Mouse (Mus musculus) gastrocnemius, postnatal 36 days (tissue): ENCODE results near the gene Kcnk1. TPM values are rescaled to one million over a fixed set of nuclear protein-coding genes. Genes with fewer than 3 reads are reported as not detected.

Source experiments
- DNase-seq, 2 experiments: peaks; one replicate each; pipeline ENCODE4 v3.0.0; 2022
- intact Hi-C: fragments of 180-260 bp; cut with DNase I; formaldehyde crosslinking; loops from one replicate; pipeline ENCODE4 v1.15.1; 2025
- total RNA-seq, 2 experiments: library from RNA; stranded (reverse); gene quantifications; 2 replicates each; pipeline ENCODE4 v1.2.3; 2021

The Kcnk1 gene
- total RNA-seq, 2 experiments from 2014 or later: 0.46 to 0.69 TPM

DNA sequence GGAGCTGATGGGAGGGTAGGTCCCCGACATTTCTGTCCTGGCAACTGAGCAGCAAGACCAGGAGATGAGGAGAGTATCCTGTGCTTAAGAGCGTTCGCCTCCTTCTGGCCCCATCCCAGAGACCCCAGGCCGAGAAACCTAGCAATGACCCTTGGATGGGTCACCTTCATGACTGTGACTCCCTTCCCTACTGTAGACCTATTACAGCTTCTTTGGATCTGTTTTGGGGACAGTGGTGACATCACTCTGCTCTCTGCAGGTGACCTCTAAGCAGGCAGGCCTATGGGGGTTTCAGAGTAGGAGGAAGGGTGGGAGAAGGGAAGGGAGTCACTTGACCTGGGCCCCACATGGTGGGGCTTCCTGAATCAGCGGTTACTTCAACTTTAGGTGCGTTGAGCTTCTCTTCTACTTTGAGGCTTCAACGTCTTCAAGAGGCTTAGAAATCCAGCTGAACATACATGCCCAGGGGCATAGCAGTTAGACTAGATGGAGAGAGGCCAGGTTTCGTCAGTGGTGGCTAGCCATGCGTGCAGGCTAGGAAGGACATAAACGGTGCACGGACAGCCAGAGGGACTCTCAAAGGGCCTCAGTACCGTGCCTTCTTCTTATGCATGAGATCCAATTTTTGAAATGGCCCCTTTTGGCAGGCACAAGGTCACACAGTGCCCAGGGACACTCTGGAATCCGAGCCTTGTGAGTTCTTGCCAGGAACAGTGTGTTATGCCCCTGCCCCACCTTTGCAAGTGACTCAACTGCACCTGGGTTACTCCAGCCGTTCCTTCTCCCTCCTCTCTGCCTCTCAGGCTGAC lies 1.3 kb downstream of the Kcnk1 start:
- no peak for DNase-seq
- intact Hi-C loops: no loop called here

DNA sequence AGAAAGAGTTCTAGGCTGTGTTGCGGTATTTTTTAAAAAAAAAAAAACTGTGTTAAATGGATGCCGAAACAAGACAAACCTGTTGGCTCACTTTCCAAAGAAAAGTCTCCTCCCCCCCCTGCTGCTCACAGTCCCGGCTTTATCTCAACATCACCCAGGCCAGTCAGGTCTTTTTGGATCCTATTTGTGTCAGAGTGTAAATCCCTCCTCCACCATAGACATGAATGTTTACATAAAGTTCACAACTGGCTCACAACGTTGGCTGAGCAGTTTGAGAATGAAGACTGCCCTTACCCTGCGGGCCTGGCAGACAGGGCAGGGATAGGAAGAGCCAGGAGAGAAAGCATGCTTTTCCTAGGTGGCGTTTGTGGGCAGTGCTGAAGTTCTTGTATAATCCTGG lies 2.0 kb downstream of the Kcnk1 start:
- DNase-seq: no peak
- intact Hi-C loops: no loop called here

DNA sequence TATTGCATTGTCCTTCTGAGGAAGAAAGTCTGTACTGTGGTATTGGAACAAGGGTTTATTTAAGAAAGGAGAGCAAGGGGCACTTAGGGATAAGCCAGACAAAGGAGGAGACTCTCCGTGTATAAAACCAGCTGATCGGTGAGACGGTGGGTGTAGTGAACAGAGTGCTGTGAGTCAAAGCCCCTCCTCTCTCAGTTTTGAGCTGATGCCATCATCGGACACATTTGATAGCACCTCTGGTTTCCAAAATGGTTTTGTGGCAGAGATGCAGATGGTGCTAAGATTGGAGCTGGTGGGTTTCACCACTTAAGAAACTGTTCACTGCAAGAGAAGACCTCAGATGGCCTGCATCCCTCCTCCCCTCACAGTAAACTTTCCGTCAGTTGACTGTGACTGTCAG lies 2.6 kb downstream of the Kcnk1 start:
- DNase-seq: no peak
- intact Hi-C loops: no loop called here

DNA sequence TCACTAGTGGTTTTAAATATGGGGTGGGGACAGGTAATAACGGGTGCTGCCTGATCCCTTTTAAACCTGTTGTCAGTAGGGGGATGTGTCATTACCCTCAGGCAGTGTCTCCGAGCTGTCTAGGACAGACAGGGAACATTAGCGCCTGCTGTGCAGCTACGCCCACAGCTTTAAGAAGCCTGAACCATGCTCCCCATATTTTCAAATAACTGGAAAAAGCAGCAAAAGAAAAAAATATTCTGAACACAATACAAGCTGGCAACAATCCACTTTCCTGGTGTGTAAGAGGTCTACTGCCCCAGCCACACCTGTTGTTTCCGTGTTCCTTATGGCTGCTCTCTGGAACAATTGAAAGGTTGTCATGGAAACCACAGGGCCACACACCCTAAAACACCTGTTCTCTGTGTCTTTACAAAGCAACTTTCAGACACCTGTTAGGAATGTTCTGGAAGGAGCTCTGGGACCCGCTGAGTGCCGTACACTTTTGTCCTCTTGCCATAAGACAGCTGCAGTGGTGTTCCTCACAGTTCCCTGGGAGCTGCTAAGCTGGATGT lies 4.9 kb downstream of the Kcnk1 start:
- intact Hi-C loops: no loop called here
- no peak for DNase-seq

DNA sequence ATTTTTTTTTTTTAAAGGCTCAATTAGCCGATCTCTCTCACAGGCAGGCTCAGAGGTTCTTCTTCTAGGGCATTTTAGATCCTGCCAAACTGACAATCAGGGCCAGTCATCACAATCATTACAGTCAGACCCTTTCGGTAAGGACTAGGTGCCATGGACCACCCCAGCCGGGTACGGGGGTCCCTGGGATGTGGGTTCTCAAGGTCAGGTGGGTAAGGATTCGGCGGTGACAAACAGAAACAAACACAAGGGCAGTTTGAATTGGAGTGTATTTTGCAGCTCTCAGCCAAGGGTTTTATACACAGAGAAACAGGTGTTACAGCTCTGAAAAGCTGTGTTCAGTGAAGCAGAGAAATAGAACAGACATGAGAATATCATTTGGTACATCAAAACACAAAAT lies 8.6 kb downstream of the Kcnk1 start:
- no peak for DNase-seq
- intact Hi-C loops: no loop called here

DNA sequence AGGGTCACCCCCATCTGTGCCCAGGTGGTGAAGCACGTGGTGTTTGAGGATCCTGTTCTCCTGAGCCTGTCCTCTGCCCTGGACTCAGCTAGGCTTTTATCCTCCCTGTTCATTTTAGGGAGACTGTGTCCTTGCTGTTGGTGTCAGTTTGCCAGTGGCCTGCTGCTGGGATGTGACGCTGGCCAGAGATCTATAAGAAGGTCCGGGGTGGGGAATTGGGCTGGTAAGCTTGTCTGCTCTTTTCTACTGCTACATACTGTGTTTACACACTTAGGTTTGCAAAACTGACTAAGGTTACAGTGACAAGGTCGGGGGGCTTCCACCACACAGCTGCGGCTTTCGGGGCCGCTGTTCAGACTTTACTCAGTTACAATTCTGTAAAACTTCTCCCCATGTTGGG lies 10.0 kb downstream of the Kcnk1 start:
- intact Hi-C loops: no loop called here

DNA sequence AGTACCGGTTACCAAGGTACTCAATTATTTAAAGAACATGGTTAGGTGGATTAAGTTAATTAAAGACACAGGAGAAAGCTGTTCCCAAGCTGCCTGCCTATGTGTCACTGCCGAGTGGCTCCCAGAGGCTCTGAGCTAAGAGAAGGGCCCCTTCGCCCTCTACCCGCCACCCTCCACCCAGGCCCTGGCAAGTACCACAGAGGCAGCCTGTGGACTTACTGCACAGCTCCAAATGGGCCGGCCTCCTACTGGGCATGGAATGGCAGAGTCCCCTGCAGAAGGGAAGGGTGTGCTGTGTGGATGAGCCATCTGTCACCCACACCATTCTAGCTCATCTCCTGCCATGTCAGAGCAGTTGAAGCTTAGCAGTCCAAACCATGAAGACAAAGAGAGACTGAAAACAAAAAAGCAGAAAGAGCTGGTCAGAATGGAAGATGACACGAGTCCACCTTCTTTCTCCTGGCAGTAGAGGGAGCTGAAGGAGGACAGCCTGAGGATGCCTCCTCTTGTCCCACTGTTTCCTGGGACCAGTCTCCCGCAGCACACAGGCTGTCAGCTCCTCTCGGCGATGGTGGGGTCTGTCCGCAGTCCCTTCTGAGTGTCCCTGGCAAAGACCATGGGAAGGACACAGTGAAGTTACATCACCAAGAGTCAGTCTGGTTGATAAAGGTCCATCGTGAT lies 11.5 kb downstream of the Kcnk1 start:
- DNase-seq: no peak
- intact Hi-C loops: no loop called here

More for the DNA sequence above, 10.0 kb downstream of the Kcnk1 start:
- DNase-seq: no peak

DNA sequence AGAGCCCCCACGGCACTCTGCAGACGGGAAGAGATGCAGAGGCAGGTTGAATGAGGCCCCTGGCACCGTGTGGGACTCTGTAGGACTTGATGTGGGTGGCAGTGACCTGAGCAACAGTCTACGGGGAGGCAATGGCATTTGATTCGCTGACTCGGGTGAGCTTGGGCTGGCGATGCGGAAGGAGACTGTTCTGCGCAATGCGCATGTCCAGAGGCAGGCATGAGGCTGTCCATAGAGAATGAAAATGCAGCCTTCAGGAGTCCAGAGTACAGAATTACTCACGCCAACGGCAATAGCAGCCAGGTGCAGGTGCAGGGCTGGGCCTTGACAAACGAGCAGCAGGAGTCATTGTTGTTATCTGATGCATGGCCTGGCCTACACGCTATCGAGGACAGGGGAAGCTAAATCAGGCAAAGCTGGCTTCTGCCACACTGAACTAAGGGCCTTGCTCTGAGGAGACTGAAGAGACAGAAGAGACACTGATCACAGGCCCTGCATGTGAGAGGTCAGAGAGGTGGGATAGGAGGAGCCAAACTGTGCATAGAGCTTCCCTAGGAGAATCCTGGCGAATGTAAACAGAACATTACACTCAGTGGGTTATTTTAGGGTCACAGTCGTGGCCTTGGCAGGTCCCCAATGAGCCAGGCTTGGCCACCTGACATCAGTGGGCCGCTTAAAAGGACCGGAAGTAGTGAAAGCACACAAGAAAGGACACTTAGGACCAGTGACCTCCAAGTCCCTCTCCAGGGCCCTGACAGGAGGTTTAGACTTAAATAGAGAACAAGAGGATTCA lies 12.8 kb downstream of the Kcnk1 start:
- intact Hi-C loops: no loop called here
- DNase-seq: no peak

DNA sequence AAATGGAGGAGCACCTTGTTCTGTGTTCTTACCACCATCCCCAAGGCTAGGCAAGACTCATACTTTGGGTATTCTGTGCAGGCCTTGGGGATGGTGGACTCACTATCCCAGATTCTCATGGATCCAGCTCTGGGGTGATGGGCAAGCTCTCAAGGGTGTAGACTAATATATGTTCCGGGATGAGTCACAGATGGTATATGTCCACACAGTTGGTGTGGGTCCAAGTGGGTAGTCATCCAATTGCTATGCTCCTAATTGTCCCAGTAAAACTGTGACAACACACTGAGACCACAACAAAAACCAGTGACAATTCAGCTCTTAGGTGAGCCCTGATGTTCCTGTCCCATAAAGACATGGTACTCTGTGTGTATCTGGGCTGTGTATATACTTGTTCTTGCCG lies 14.0 kb downstream of the Kcnk1 start:
- DNase-seq: no peak
- intact Hi-C loops: no loop called here

DNA sequence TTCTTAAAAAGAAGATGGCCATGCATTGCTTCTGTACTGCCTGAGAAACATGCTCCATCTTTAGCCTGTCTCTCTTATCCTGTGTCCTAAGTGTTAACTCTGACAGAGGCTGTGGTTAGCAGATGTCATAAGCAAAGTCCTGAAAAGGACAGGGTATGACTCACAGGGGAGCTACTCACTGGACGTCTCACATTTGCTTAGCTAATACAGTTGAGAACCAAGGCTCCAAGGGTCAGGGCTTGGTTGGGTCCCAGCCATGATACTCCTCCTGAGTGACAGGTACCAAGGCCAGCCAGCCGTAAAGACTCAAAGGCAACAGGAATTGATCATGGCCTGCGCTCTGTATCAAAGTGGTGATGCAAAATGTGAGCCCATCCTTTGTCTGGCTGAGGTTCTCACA lies 15.9 kb downstream of the Kcnk1 start:
- DNase-seq: no peak
- intact Hi-C loops: no loop called here

DNA sequence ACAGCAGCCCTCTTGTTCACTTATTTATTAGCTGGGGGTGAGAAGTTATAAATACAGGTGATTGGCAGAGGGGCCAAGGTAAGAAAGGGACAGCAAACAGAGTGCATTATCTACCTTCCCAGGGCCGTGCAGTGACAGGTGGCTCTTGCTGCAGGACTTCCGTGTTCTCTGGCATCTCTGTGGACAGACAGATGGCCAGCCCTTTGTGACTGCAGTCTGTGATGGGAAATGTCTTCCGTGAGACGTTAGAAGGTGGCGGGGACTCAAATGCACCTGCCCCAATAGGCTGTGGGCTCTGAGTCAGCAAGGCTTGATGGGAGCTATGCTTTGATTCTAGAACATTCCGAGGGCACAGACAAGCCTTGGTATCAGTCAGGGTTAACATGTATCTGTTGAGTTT lies 17.4 kb downstream of the Kcnk1 start:
- DNase-seq: no peak
- intact Hi-C loops: no loop called here

DNA sequence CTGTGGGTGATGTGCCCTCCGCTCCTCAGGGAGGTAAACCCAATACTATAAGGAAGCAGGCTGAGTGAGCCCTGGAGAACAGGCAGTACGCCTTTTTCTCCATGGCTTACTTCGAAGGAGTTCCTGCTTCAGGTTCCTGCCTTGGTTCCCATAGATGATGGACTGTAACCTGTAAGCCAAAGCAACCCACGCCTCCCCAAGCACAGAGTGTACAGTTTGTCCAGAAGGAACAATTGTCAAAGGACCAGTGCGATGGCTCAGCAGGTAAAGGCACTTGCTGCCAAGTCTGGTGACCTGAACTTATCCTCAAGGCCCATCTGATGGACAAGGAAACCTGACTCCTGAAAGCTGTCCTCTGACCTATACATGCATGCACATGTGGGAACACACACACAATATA lies 18.7 kb downstream of the Kcnk1 start:
- intact Hi-C loops: no loop called here
- no peak for DNase-seq

DNA sequence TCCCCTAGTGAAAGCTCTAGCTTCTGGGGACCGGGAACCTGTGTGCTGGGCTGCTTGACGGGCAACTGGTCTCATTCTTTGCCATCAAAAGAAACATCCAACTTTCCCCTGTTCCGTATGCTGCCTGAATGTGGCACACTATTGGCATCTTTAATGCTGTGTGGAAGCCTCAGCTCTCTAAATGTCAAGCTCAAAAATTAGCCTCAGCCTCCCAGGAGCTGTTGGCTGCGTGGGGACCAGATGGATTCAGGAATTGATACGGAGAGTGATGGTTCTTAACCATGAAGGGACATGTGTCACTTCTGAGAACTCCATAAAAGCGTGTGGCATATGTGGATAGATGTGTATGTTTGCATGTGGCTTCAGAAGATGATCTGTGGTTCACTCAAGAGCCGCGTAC lies 27.0 kb downstream of the Kcnk1 start:
- no peak for DNase-seq
- intact Hi-C loops: no loop called here

DNA sequence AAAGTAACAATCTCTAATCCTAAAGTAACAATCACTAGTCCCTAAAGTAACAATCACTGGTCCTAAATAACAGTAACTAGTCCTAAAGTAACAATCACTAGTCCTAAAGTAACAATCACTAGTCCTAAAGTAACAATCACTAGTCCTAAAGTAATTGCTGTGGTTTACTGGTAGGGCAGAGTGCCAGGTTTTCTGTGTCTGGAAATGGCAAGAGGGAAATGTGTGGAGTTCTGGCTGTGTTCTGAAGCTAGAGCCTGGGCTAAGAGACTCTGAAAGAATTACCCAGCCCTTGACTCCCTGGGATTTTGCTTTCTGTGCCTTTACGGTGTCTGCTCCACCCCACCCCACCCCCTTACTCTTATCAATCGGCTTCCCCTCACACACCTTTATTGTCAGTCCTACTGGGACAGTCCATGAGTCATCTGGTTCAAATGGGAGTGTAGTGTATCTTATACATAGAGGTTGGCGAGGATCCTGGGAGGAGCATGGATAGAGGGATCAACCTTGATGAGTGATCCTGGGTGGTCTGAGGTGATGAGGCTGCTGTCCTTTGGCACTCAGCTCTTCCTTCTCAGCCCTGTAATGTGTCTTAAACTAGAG lies 28.8 kb downstream of the Kcnk1 start:
- intact Hi-C loops: no loop called here
- DNase-seq: no peak

DNA sequence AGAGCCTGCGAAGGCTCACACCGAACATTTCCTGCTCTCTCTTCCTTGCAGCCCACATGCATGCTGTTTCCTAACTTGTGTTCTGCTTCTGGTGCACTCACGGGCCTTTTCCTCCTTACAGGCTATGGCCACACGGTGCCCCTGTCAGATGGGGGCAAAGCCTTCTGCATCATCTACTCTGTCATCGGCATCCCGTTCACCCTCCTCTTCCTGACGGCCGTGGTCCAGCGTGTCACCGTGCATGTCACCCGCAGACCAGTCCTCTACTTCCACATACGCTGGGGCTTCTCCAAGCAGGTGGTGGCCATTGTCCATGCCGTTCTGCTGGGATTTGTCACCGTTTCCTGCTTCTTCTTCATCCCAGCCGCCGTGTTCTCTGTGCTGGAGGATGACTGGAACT lies 29.9 kb downstream of the Kcnk1 start:
- intact Hi-C loops: no loop called here
- DNase-seq: no peak

DNA sequence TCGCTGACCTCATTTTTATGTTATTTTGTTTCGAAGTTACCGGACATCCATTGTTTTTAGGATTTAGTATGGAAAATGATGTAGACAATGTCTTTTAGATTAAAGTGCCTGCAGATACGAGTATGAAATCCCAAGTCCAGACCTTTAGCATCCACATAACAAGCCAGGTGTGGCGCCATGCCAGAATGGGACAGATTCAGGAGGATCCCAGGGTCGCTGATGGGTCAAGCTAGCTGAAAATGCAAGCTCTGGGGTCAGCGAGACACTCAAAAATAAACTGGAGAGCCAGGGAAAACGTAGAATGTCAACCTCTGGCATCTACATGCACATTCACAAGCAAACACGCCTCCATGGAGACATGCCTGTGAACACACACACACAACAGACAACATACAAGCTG lies 31.2 kb downstream of the Kcnk1 start:
- no peak for DNase-seq
- intact Hi-C loops: no loop called here

DNA sequence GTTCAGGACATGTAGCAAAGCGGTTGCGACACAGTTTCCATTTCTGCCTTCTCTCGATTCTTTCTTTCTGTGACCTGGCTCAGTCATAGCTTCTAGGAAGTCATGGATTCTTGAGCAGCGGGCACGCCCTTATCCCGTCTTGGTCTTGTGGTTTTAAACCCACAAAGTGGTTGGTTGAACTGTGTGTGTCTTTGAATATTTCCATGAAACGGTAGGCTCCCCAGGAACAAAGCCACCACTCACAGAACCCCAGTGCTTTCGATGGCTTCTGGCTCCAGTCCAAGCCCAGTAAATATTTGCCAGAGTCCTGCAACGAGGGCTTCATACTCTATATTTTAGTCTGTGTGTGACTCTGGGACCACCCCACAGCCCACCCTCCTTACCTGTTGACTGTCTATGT lies 31.6 kb downstream of the Kcnk1 start:
- DNase-seq: no peak
- intact Hi-C loops: no loop called here

DNA sequence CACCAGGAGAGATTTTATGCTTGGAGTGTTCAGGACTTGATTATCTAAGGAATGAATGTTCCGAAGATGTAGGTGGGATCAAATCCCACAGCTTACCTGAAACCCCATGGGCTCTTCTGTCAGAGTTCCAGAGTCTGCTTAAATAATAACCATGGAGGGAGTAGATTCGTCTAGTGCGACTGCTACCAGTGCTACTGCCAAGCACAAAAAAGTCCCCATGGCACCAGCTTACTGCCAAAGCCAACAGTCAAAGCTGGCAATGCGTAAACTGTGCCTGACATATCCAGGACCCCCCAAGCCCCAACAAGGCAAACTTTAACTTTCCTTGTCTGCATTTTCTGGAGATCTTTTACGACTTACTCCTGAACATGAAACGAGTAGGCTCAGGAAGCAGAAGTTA lies 32.5 kb downstream of the Kcnk1 start:
- intact Hi-C loops: no loop called here

DNA sequence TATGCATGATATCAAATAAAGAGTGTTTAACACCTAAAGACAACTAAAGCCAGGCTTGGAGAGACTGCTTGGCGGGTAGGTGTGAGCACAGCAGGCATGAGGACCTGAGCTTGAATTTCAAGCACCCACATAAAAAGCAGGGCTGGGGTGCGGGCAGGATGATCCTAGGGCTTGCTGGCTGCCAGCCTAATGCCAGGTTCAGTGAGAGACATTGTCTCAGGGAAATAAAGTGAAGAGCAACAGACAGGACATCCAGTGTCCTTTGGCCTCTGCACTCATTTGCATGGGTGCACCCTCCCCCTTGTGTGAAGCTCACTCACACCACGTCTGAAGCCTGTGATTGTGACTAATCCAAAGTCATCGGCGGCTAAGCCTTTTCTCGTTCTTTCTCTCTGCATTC lies 34.0 kb downstream of the Kcnk1 start:
- no peak for DNase-seq
- intact Hi-C loops: no loop called here

More for the DNA sequence above, 32.5 kb downstream of the Kcnk1 start:
- DNase-seq: no peak

DNA sequence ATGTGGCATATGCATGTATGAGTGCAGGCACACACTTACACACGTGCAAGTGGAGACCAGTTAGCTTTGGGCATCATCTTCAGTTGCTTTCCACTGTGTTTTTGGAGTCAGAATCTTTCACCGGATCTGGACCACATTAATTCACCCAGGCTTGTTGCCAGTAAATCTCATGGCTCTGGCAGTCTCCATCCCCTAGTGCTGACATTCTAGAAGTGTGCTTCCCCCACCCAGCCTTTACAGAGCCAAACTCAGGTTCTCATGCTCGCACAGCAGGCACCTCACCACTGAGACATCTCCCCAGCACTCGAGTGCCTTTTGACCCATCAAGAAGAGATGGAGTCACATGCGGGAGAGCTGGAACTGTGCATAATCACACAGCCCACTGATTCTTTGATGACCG lies 37.8 kb downstream of the Kcnk1 start:
- DNase-seq: no peak
- intact Hi-C loops: no loop called here

DNA sequence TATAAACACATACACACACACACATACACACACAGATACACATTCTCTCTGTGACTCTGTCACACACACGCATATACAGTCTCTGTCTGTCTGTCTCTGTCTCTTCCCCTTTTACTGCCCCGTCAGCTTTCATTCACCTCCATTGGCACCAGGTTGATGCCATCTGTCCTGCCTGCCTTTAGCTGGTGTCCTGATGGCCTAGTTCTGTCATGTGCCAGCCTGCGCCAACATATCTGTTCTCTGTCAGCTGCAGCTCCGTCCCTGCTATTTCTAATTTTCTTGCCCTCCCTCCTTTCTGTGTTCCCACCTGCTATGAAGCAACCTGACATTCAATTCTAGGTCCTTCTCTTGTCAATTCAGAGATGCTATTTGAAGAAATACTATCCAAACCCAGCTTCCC lies 40.1 kb downstream of the Kcnk1 start:
- DNase-seq: no peak
- intact Hi-C loops: no loop called here
